Mouse (Mus musculus) kidney, embryonic 16.5 days (tissue): ENCODE data around the gene Fgf22. TPM values are rescaled to one million over a fixed set of nuclear protein-coding genes. Genes with fewer than 3 reads are reported as not detected.
A peak's percentile ranks its signal among the peaks of the same experiment; 100 is the strongest.
"Not testable (repeated sequence)": the region's sequence is repeated elsewhere in the genome, so short reads cannot be mapped to it uniquely, and the experiment has no call there.

Source experiments
- ATAC-seq: fragments of 200-750 bp; cut with Nextera tagmentation; 2 replicates; pipeline ENCODE4 v1.8.0; 2017; ENCODE audit warnings: moderate TSS enrichment; ENCODE audit not compliant: low FRiP score, low TSS enrichment
- H3K27ac ChIP-seq: fragments of 300-500 bp; sonication (generic); 2 replicates; pipeline ENCODE4 v1.5.1; 2014; ENCODE audit warnings: low read length
- H3K27me3 ChIP-seq: fragments of 300-500 bp; sonication (generic); 2 replicates; pipeline ENCODE4 v1.6.1; 2014; ENCODE audit warnings: low read length, control low read depth, mixed read lengths; ENCODE audit not compliant: insufficient read depth
- H3K36me3 ChIP-seq: fragments of 300-500 bp; sonication (generic); 2 replicates; pipeline ENCODE4 v1.6.1; 2014; ENCODE audit warnings: low read length, control low read depth, mixed read lengths; ENCODE audit not compliant: insufficient read depth
- H3K4me1 ChIP-seq: fragments of 300-500 bp; sonication (generic); 2 replicates; pipeline ENCODE4 v1.6.1; 2014; ENCODE audit warnings: low read length, control low read depth, mixed read lengths; ENCODE audit not compliant: insufficient read depth
- H3K4me2 ChIP-seq: fragments of 300-500 bp; sonication (generic); replicated peaks from 2 replicates; pipeline ENCODE4 v1.6.1; 2014; ENCODE audit warnings: low read depth, low read length
- H3K4me3 ChIP-seq: fragments of 300-500 bp; sonication (generic); 2 replicates; pipeline ENCODE4 v1.5.1; 2014; ENCODE audit warnings: mild to moderate bottlenecking, low read length
- H3K9ac ChIP-seq: fragments of 300-500 bp; sonication (generic); replicated peaks from 2 replicates; pipeline ENCODE4 v1.6.1; 2014; ENCODE audit warnings: low read length
- H3K9me3 ChIP-seq: fragments of 300-500 bp; sonication (generic); 2 replicates; pipeline ENCODE4 v1.6.1; 2016; ENCODE audit warnings: low read length, control low read depth
- WGBS: fragments of 180-500 bp; shearing (Covaris S2); extraction: QIAGEN DNeasy Blood & Tissue Kit; methylation state at CpG from one replicate; pipeline ENCODE4 v1.1.7; 2014; 5-methylcytosine and 5-hydroxymethylcytosine counted together
- polyA plus RNA-seq: library from polyadenylated mRNA; unstranded; fragments of >200 nt; fragmentation: Nextera tagmentation; extraction: Ambion mirVana; gene quantifications from 2 replicates; pipeline ENCODE4 v1.2.1, GENCODE M21; 2015

Gene Fgf22
- polyA plus RNA-seq, 1 experiment from 2014 or later: 0.14 TPM

- no peak overlapping the region for H3K4me2 ChIP-seq
- no peak overlapping the region for H3K27ac ChIP-seq
- H3K9ac ChIP-seq: no peak overlapping the region
- no peak for ATAC-seq
- peaks cover 27% of the 10 kb centered on the region for H3K9me3 ChIP-seq
- WGBS: 91% methylated on average over 11 of the region's 11 CpGs
- peaks cover 11% of the 10 kb centered on the region for H3K4me1 ChIP-seq
- H3K27me3 ChIP-seq: no peaks in the 10 kb centered on the region
- H3K4me3 ChIP-seq: no peak overlapping the region
- H3K36me3 ChIP-seq: peaks cover 61% of the 10 kb centered on the region
These were observed 11.7 kb upstream of the Fgf22 start for GRCm38 (mm10) chr10:79743161-79743560.

DNA sequence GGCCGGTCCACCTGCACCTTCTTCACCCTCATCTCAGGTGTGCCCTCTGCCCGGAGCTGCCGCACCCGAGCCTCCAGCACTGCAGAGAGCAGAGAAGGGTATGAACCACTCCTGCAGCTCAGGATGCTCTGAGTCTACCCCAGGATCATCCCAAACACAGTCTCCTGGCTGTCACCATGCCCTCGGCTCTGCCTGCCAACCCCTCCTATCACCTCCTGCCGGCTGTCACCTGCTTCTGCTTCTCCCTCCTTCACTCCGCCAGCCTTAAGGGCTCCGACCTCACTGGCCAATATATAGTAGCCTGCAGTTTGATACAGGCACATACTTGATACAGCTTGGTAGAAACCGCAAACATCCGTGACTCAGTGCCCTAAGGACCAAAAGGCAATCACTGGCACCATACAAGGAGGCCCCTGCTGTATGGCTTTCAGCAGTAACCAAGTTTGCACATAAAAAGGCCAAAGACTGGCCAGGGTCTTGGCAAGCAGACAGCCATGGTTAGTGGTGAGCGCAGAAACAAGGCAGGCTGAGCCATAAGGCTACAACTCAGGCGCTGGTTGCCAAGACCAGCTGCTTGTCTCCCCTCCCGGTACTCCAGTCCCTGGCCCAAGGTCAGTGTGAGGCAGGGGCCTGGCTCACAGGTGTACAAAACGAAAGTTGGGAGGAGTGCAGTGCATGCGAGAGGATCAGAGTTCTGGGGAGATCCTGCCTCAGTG, 11.1 kb upstream of the Fgf22 start:
- no peak for ATAC-seq
- peaks cover 21% of the 10 kb centered on the region for H3K9me3 ChIP-seq
- WGBS: 95% methylated on average over 15 of the region's 15 CpGs
- H3K27me3 ChIP-seq: no peaks in the 10 kb centered on the region
- H3K27ac ChIP-seq: no peak overlapping the region
- no peak overlapping the region for H3K4me2 ChIP-seq
- no peak overlapping the region for H3K9ac ChIP-seq
- H3K4me3 ChIP-seq: no peak overlapping the region
- H3K36me3 ChIP-seq: peaks cover 54% of the 10 kb centered on the region
- H3K4me1 ChIP-seq: peaks cover 11% of the 10 kb centered on the region

- Histone ChIP-seq H3K4me2 (peak overlapping the region; percentile 59), H3K27me3 (no peaks in the 10 kb centered on the region), H3K4me1 (peaks cover 11% of the 10 kb centered on the region), H3K4me3 (peak overlapping the region; percentile 78), H3K27ac (no peak overlapping the region), H3K9ac (peak overlapping the region; percentile 5; the same call in 1 of the 2 replicates), H3K9me3 (peaks cover 5% of the 10 kb centered on the region; the same call in 1 of the 2 replicates), H3K36me3 (peaks cover 38% of the 10 kb centered on the region)
- ATAC-seq: no peak
- 84% methylated on average over 3 of the region's 3 CpGs for WGBS
These were observed 9.5 kb upstream of the Fgf22 start for GRCm38 (mm10) chr10:79745411-79745810.

DNA sequence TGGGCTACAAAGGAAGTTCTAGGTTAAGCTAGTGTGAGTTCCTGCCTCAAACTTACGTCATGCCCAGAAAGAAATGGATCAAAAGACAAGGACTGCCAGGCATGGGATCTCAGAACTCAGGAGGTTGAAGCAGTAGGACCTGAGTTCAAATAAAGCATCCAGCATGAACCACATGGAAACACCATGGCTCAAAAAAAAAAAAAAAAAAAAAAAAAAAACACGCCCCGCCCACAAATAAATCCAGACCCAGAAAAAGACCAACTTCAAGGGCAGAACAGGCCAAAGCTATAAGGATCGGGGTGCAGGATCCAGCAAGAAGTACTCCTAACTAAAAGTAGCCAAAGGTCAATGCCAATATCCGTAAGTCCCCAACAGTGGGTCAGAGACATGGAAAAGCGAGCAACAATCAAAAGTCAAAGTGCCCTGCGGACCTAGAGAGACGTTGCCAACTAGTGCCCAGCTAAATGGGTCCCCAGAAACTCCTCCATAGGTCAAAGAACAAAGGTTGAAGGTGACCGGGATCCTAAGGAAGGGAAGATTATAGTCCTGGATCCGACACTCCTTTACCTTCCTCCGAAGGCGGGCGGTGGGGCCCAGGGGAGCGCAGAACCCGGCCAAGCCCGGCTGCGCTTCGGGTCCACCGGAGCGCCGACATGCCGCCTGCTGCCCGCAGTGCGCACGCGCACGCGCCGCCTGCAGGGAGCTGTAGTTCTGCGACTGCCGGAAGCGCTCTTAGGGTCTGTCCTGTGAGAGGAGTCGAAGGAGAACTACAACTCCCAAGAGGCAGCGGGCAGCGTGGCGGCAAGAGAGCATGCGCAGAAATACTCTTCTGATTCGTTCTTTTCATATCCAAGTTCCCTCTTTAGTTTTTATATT, 8.7 kb upstream of the Fgf22 start, which contains the start of gene Polrmt:
Polrmt (minus strand) TSS at position 684 of the 876 bp plus-strand sequence.
- H3K4me3 ChIP-seq: peak within 1 kb of the TSS; percentile 78
- peak within 1 kb of the TSS; percentile 77 for H3K9ac ChIP-seq
- H3K36me3 ChIP-seq: peaks cover 31% of the 10 kb centered on the region
- no peaks in the 10 kb centered on the region for H3K27me3 ChIP-seq
- H3K27ac ChIP-seq: peak within 1 kb of the TSS; percentile 43; the same call in 1 of the 2 replicates
- ATAC-seq: peak; percentile 96
- H3K9me3 ChIP-seq: no peaks in the 10 kb centered on the region; the same call in 1 of the 2 replicates
- WGBS: 3% methylated on average over 38 of the region's 38 CpGs
- peak within 1 kb of the TSS; percentile 59 for H3K4me2 ChIP-seq
- peaks cover 11% of the 10 kb centered on the region for H3K4me1 ChIP-seq

GRCm38 (mm10) chr10:79746774-79747151, 8.1 kb upstream of the Fgf22 start:
- H3K4me2 ChIP-seq: peak overlapping the region; percentile 59
- no peak overlapping the region for H3K27ac ChIP-seq
- peak overlapping the region; percentile 29 for H3K4me3 ChIP-seq
- peak; percentile 69 for ATAC-seq
- H3K27me3 ChIP-seq: no peaks in the 10 kb centered on the region
- peaks cover 25% of the 10 kb centered on the region for H3K36me3 ChIP-seq
- H3K9ac ChIP-seq: peak overlapping the region; percentile 57
- WGBS: 23% methylated on average over 6 of the region's 6 CpGs
- peaks cover 11% of the 10 kb centered on the region for H3K4me1 ChIP-seq
- no peaks in the 10 kb centered on the region for H3K9me3 ChIP-seq

DNA sequence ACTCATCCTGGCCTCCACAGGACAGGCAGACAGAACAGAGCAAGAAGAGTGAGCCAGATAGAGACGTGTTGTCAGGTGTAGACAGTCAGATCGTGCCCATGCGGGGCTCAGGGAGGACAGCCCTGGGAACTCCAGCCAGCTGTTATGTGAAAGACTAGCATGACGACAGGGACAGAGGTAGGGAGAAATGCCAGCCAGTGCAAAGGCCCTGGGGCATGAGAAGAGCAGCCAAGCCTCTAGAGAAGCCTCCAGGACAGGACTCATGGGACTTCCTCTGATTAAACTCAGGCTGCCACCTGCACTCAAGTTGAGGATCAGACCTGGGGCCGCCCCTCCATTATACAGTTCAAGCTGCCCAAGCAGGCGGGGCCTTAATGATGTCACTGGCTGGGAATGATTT, 6.4 kb upstream of the Fgf22 start:
- ATAC-seq: no peak
- H3K9ac ChIP-seq: no peak overlapping the region
- H3K4me3 ChIP-seq: no peak overlapping the region
- no peaks in the 10 kb centered on the region for H3K27me3 ChIP-seq
- H3K36me3 ChIP-seq: peaks cover 10% of the 10 kb centered on the region
- H3K4me2 ChIP-seq: no peak overlapping the region
- H3K9me3 ChIP-seq: no peaks in the 10 kb centered on the region
- WGBS: 76% methylated on average over 6 of the region's 6 CpGs
- peaks cover 11% of the 10 kb centered on the region for H3K4me1 ChIP-seq
- H3K27ac ChIP-seq: no peak overlapping the region

DNA sequence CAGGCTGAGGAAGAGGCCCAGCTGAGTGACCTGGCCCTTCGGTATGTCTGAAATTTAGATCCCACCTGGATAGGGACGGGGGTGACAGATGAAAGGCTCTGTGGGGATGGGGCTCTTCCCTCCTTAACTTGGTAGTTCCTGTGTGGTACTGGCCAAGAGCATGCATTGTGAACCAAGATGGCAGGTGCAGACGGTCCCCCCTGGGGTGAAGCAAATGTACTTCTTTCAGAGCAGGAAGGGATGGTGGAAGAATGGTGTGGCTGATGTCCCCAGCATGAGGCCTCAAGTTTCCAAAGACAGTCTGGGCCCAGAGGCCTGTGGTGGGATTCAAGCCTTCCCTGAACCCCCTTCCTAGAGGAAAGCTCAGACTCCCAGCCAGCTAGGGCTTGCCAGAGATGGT, 978 bp downstream of the Fgf22 start:
- H3K36me3 ChIP-seq: peaks cover 37% of the 10 kb centered on the region
- no peak for ATAC-seq
- H3K4me2 ChIP-seq: no peak overlapping the region
- no peaks in the 10 kb centered on the region for H3K9me3 ChIP-seq
- H3K4me3 ChIP-seq: no peak overlapping the region
- no peak overlapping the region for H3K27ac ChIP-seq
- no peaks in the 10 kb centered on the region for H3K27me3 ChIP-seq
- H3K4me1 ChIP-seq: peaks cover 5% of the 10 kb centered on the region
- 81% methylated on average over 3 of the region's 3 CpGs for WGBS
- no peak overlapping the region for H3K9ac ChIP-seq

DNA sequence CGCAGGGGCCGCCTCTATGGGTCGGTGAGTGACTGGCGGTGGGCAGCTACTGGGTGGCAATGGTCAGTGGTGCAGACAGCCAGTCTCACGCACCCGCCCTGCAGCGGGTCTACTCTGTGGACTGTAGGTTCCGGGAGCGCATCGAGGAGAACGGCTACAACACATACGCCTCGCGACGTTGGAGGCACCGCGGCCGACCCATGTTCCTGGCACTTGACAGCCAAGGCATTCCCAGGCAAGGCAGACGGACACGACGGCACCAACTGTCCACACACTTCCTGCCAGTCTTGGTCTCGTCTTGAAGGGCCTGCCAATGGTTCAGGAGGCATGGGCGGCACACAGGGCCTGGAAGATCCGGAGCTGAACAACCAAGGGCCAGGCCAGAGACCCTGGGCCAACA, 1.8 kb downstream of the Fgf22 start:
- H3K9ac ChIP-seq: no peak overlapping the region
- no peak overlapping the region for H3K4me3 ChIP-seq
- no peak overlapping the region for H3K4me2 ChIP-seq
- peaks cover 5% of the 10 kb centered on the region for H3K4me1 ChIP-seq
- no peak for ATAC-seq
- no peak overlapping the region for H3K27ac ChIP-seq
- H3K9me3 ChIP-seq: no peaks in the 10 kb centered on the region
- peaks cover 46% of the 10 kb centered on the region for H3K36me3 ChIP-seq
- whole genome bisulfite sequencing: 89% methylated on average over 24 of the region's 24 CpGs
- H3K27me3 ChIP-seq: no peaks in the 10 kb centered on the region

DNA sequence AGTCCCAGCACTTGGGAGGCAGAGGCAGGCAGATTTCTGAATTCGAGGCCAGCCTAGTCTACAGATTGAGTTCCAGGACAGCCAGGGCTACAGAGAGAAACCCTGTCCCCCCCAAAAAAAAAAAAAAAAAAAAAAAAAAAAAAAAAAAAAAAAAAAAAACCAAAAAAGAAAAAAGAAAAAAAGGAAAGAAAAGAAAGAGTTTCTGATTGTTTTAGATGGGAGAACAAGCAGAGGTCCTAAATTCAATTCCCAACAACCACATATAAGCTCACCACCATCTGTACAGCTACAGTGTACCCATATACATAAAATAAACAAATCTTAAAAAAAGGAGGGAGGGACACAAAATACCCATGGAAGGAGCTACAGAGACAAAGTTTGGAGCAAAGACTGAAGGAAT, 4.8 kb downstream of the Fgf22 start:
- H3K4me3 ChIP-seq, H3K4me1 ChIP-seq, H3K27ac ChIP-seq, ATAC-seq, H3K4me2 ChIP-seq, H3K9me3 ChIP-seq, H3K9ac ChIP-seq, H3K27me3 ChIP-seq: not testable (repeated sequence)
- H3K36me3 ChIP-seq: peaks cover 56% of the 10 kb centered on the region
- WGBS: 94% methylated on average over 1 of the region's 1 CpGs
